Mouse (Mus musculus): ENCODE results near the gene Trim14.
"Not testable (repeated sequence)": the region's sequence is repeated elsewhere in the genome, so short reads cannot be mapped to it uniquely, and the experiment has no call there.

The Trim14 gene

GRCm38 (mm10) chr4:46535840-46536361, at the start of gene Trim14:
Trim14 (minus strand) TSS chr4:46536141.
- peak; percentile 38 for DNase-seq

GRCm38 (mm10) chr4:46585041-46585810, 49.3 kb upstream of the Trim14 start:
- DNase-seq, result no peak

DNA sequence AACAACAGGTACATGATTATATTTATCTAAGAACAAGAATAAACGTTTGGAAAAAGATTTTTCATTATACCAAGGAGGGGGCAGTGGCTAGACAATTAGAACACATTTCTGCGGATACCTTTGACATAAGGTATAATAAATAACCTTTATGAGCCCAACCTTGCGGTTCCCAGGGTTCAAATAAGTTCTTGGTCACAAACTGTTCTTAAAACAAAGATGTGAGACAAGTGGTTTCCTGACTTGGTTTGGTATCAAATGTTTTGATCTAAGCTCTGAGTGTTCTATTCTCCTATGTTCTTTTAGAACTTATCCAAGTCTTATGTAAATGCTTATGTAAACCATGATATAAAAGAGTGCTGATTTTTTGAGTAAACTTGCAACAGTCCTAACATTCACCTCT, 48.6 kb upstream of the Trim14 start:
- not testable (repeated sequence) for DNase-seq

GRCm38 (mm10) chr4:46584084-46584483, 48.1 kb upstream of the Trim14 start:
- not testable (repeated sequence) for DNase-seq

- DNase-seq, result not testable (repeated sequence)
Observed at GRCm38 (mm10) chr4:46582024-46582423, 46.1 kb upstream of the Trim14 start.

GRCm38 (mm10) chr4:46581577-46581976, 45.6 kb upstream of the Trim14 start:
- DNase-seq, result not testable (repeated sequence)

- not testable (repeated sequence) for DNase-seq
Observed at GRCm38 (mm10) chr4:46580799-46581243, 44.9 kb upstream of the Trim14 start.

GRCm38 (mm10) chr4:46578796-46579346, 42.9 kb upstream of the Trim14 start:
- DNase-seq, result not testable (repeated sequence)

DNA sequence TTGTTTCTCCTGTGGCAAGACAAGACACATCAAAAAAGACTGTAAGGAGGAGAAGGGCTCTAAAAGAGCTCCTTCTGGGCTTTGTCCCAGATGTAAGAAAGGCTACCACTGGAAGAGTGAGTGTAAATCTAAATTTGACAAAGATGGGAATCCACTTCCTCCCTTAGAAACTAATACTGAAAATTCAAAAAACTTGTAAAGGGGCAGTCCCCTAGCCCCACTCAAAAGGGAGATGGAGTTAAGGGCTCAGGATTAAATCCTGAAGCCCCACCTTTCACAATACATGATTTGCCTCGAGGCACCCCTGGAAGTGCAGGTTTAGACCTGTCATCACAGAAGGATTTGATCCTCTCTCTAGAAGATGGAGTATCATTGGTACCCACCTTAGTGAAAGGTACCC, 42.3 kb upstream of the Trim14 start:
- no peak for DNase-seq

DNA sequence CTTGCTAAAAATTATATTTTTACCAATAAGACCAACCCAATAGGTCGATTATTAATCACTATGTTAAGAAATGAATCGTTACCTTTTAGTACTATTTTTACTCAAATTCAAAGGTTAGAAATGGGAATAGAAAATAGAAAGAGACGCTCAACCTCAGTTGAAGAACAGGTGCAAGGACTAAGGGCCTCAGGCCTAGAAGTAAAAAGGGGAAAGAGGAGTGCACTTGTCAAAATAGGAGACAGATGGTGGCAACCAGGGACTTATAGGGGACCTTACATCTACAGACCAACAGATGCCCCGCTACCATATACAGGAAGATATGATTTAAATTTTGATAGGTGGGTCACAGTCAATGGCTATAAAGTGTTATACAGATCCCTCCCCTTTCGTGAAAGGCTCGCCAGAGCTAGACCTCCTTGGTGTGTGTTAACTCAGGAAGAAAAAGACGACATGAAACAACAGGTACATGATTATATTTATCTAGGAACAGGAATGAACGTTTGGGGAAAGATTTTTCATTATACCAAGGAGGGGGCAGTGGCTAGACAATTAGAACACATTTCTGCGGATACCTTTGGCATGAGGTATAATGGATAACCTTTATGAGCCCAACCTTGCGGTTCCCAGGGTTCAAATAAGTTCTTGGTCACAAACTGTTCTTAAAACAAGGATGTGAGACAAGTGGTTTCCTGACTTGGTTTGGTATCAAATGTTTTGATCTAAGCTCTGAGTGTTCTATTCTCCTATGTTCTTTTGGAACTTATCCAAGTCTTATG, 39.8 kb upstream of the Trim14 start:
- DNase-seq, result not testable (repeated sequence)

- no peak for DNase-seq
Observed at GRCm38 (mm10) chr4:46574841-46575240, 38.9 kb upstream of the Trim14 start.

- DNase-seq, result no peak
Observed at GRCm38 (mm10) chr4:46574024-46574753, 38.2 kb upstream of the Trim14 start.

DNA sequence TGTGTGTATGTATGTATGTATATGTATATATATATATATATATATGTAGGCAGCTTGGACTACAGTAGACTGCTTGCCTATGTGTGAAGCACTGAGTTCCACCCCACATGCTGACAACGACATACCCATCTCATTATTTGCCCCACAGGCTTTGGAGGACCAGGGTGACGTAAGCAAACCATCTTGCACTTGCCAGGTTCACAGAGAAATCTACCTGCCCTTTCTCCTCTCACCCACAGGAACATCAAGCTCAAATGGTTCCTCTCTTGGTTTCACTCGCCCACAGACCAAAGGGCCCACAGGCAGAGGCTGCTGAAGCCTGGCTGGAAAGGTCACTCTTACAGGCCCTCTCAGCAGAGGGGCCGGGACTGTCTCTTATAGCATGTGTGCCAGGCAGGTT, 36.7 kb upstream of the Trim14 start:
- no peak for DNase-seq

DNA sequence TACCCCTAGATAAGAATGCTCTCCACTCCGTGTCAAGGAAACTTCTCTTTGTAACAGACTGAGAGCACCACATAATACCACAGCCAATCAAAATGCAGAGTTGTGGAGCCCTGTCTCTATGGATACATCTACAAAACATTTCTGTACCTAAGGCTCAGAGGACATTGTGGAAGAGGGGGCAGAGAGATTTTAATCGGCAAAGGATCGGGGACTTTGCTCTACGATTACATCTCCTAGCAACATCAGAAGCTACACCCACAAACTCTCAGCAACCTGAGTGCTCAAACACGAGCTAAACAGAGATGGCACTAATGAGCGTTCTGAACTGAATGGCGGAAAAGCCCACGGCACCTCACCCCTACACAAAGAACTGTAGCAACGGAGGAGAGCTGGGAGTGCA, 35.8 kb upstream of the Trim14 start:
- no peak for DNase-seq

GRCm38 (mm10) chr4:46569671-46570070, 33.7 kb upstream of the Trim14 start:
- DNase-seq, result no peak

DNA sequence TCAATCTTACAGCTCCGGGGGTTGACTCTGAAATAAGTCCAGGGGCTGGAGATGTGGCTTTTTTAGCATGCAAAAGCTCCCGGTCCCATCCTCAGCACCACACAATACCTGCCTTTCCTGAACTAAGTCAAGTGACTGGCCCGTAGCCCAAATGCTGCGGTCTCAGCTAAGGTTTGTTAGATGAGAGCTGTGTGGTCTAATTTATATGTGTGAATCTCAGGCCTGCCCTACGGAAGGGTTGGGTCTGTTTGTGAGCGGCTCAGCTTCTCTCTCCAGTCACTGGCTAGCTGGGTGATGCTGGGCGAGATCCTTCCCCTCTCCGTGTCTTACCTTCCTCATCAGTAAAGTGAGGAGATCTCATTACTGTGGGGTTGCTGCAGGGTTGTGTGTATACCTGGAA, 32.2 kb upstream of the Trim14 start:
- DNase-seq, result no peak

DNA sequence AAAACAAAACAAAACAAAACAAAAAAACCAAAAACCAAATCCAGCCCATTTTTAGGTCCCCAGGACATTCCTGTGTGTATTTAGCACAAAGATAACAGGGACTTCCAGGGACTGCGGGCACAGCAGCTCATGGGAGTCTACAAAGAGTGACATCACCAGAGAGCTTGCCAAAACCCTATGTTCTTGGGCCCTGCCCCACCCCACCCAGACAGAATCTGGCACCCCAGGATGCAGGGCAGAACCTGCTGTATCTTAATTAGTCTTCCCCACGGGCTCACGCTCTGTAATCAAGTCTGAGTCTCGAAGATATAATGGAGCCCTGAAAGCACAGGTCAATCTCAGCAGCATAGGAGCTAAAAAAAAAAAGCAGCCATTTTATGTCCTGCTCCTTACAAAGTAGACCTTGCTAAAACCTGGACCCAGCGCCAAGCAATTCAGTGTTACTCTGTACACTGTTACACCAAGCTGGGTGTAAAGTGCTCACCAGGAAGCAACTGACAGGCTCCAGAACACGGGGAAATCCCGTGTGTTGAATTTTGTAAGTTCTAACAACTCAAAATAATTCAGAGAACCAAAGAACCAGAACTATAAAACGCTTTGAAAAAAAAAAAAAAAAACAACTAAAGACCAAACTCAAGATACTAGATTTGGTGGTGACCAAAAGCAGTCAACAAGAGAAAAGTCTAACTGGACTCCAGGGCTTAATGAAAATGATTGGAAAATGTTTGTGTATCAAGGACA, 31.2 kb upstream of the Trim14 start:
- no peak for DNase-seq

- no peak for DNase-seq
Observed at GRCm38 (mm10) chr4:46565393-46565955, 29.5 kb upstream of the Trim14 start.

DNA sequence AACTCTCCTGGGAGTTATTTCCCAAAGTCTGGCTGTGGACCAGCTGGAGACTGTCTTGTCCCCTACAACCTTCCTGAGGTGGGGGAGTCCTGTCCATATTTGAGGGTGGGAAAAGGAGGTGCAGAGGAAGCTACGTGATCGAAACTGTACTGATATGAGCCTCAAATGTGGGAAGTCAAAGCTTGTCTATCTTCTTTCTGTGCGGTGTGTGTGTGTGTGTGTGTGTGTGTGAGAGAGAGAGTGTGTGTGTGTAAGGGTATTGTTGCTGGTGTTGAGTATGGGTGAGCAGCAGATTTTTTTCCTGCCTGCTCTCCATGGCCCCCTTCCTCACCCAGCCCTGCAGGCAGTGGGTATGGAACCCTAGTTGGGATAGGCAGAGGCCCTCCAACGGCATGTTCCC, 28.3 kb upstream of the Trim14 start:
- DNase-seq, result no peak

DNA sequence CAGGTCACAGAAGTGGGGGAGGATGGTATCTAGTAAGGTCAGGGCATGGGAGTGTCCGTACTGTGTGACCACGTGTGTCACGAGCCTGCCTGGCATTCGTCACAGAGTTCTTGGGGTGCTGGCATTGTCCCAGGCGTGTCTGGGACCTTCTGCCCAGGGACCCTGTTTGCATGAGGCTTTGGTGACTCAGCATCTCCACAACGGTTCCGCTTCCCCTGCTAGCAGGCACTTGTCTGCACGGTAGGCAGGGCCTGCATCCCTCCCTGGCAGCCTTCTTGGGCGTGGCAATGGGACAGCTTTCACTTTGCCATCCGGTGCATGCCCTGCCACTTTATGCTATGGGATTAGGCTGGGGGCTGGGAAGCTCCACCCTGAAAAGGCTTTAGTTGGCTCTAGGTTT, 27.9 kb upstream of the Trim14 start:
- DNase-seq, result no peak

GRCm38 (mm10) chr4:46562841-46563240, 26.9 kb upstream of the Trim14 start:
- no peak for DNase-seq

DNA sequence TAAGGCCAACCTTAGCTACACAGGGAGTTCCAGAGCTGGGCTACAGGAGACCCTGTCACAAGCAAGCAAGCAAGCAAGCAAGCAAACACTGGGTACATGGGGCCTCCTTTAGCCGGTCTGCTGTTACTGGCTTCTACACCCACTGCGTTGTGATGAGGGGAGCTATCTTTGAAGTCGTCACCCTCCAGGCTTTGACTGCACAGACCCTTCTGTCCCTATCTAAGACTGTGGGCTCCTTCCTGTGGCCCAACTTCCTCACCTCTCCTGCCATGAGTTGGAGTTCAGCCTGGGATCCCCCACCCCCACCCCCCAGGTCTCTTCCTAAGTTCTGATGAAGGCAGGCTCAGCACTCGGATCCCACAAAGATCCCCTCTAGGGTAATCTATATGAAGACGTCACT, 26.1 kb upstream of the Trim14 start:
- DNase-seq, result no peak

Measured in kidney, adult 18-20 months (tissue).